Mouse (Mus musculus) limb, embryonic 13.5 days (tissue): Measurements from ENCODE around the gene Herc4. TPM values are rescaled to one million over a fixed set of nuclear protein-coding genes. Genes with fewer than 3 reads are reported as not detected.

Source experiments
- ATAC-seq: fragments of 200-750 bp; cut with Nextera tagmentation; 2 replicates; pipeline ENCODE4 v1.8.0; 2017; ENCODE audit warnings: low read depth, moderate number of reproducible peaks, moderate TSS enrichment; ENCODE audit not compliant: low FRiP score
- H3K27ac ChIP-seq: fragments of 300-500 bp; sonication (generic); 2 replicates; pipeline ENCODE4 v1.5.1; 2015; ENCODE audit warnings: inconsistent platforms, mild to moderate bottlenecking, moderate library complexity
- H3K27me3 ChIP-seq: fragments of 300-500 bp; sonication (generic); 2 replicates; pipeline ENCODE4 v1.6.1; 2015; ENCODE audit warnings: mild to moderate bottlenecking, inconsistent platforms
- H3K36me3 ChIP-seq: fragments of 300-500 bp; sonication (generic); 2 replicates; pipeline ENCODE4 v1.6.1; 2015; ENCODE audit warnings: inconsistent platforms, mild to moderate bottlenecking, moderate library complexity
- H3K4me1 ChIP-seq: fragments of 300-500 bp; sonication (generic); 2 replicates; pipeline ENCODE4 v1.6.1; 2015; ENCODE audit warnings: inconsistent platforms
- H3K4me2 ChIP-seq: fragments of 300-500 bp; sonication (generic); replicated peaks from 2 replicates; pipeline ENCODE4 v1.6.1; 2015; ENCODE audit warnings: inconsistent platforms, mild to moderate bottlenecking, moderate library complexity
- H3K4me3 ChIP-seq: fragments of 300-500 bp; sonication (generic); 2 replicates; pipeline ENCODE4 v1.5.1; 2015; ENCODE audit warnings: moderate library complexity, mild to moderate bottlenecking, inconsistent platforms
- H3K9ac ChIP-seq: fragments of 300-500 bp; sonication (generic); 2 replicates; pipeline ENCODE4 v1.6.1; 2015; ENCODE audit warnings: mild to moderate bottlenecking, inconsistent platforms
- H3K9me3 ChIP-seq: fragments of 300-500 bp; sonication (generic); 2 replicates; pipeline ENCODE4 v1.6.1; 2016; ENCODE audit warnings: inconsistent platforms
- WGBS: fragments of 180-500 bp; shearing (Covaris S2); methylation state at CpG from one replicate; pipeline ENCODE4 v1.1.7; 2015; 5-methylcytosine and 5-hydroxymethylcytosine counted together
- polyA plus RNA-seq: library from polyadenylated mRNA; unstranded; fragments of >200 nt; fragmentation: Nextera tagmentation; extraction: Ambion mirVana; gene quantifications from 2 replicates; pipeline ENCODE4 v1.2.1, GENCODE M21; 2015

Herc4 gene
- polyA plus RNA-seq, 1 experiment from 2014 or later, result 38.7 TPM

DNA sequence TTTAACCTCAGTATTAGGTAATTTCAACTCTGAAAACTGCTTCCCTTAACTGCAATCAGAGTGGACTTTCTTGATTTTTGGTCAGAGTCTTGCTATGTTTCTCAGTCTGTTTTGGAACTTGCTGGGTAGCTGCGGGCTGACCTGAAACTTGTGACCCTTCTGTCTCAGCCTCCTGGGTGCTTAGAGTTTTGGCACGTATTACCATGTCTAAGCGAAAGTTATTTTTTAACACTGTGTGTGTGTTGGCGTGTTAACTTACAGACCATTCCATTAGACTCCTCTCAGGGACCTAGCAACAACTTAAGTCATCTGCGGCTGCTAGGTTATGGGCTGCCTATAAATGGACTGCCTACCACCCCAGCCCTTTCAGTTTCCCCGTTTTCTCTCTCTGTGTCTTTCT is 123.8 kb downstream of the Herc4 start:
- WGBS, result 70% methylated on average over 6 of the region's 6 CpGs
- Histone ChIP-seq H3K9me3 (no peaks in the 10 kb centered on the region; the same call in 1 of the 2 replicates), H3K4me3 (no peak overlapping the region), H3K36me3 (no peaks in the 10 kb centered on the region), H3K9ac (no peak overlapping the region), H3K4me1 (no peaks in the 10 kb centered on the region; the same call in 1 of the 2 replicates), H3K27ac (no peak overlapping the region), H3K4me2 (no peak overlapping the region), H3K27me3 (no peaks in the 10 kb centered on the region)
- no peak for ATAC-seq

Other genes starting within 250 kb of the Herc4 start
- gene Hnrnph3, start 219.6 kb upstream of the Herc4 start, polyA plus RNA-seq, result 137 and 140 TPM in 2 replicates
- gene Pbld2, start 219.5 kb upstream of the Herc4 start, polyA plus RNA-seq, result 0.56 and 0.98 TPM in 2 replicates
- 1.2 and 1.3 TPM in 2 replicates for gene Pbld1, start 183.6 kb upstream of the Herc4 start, polyA plus RNA-seq
- gene Atoh7, start 144.2 kb upstream of the Herc4 start, polyA plus RNA-seq, result 0.09 and 0.18 TPM in 2 replicates
- 2.6 TPM in 2 replicates for gene Mypn, start 39.9 kb upstream of the Herc4 start, polyA plus RNA-seq
- 6.5 and 7.3 TPM in 2 replicates for gene Sirt1, start 137.9 kb downstream of the Herc4 start, polyA plus RNA-seq
- gene Dnajc12, start 138.6 kb downstream of the Herc4 start, polyA plus RNA-seq, result 12.0 and 12.8 TPM in 2 replicates
- gene Gm7075, start 178.0 kb downstream of the Herc4 start, polyA plus RNA-seq, result not detected in 2 replicates
- gene Ctnna3, start 186.3 kb downstream of the Herc4 start, polyA plus RNA-seq, result 0.75 and 1.0 TPM in 2 replicates